Mouse (Mus musculus): ENCODE measurements around the gene Olfr1201. TPM values are rescaled to one million over a fixed set of nuclear protein-coding genes. Genes with fewer than 3 reads are reported as not detected.

The Olfr1201 gene
- polyA plus RNA-seq (2012; rRNA removed): not detected in 2 replicates

DNA sequence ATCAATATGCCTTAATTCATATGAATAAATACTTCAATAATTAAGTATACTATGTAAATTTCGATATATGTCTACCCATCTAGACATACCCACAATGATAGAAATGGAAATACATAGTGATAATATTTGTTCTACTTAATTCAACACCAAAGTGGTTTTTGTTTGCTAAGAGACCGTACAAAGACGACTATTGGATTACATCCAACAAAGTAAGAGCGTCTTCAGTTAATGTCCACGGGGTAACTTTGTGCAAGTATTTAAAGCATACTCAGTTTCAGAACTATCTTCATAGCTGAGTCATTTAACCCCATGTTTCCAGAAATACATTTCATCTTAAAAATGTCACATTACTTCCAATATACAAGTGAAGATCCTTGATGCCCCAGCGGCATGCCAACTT, at the start of gene Olfr1201:
Gene Olfr1201, plus strand, starts transcription at position 301 of the 400 bp plus-strand sequence.
- no peak for TF ChIP-seq POLR2A (IDR thresholded peaks at IDR 0.05; ENCODE audit: extremely low read depth, insufficient read depth, low read length)
- TF ChIP-seq CTCF (IDR thresholded peaks at IDR 0.05; ENCODE audit: extremely low read depth, insufficient read depth, low read length): no peak
- no peaks in the 10 kb centered on the region for H3K4me1 ChIP-seq (ENCODE audit: control insufficient read depth, insufficient read depth, low read length)
- H3K27ac ChIP-seq (ENCODE audit: insufficient read depth, low read length): no peak within 1 kb of the TSS
- no peak within 1 kb of the TSS for H3K4me3 ChIP-seq (ENCODE audit: insufficient read depth, low read length)

DNA sequence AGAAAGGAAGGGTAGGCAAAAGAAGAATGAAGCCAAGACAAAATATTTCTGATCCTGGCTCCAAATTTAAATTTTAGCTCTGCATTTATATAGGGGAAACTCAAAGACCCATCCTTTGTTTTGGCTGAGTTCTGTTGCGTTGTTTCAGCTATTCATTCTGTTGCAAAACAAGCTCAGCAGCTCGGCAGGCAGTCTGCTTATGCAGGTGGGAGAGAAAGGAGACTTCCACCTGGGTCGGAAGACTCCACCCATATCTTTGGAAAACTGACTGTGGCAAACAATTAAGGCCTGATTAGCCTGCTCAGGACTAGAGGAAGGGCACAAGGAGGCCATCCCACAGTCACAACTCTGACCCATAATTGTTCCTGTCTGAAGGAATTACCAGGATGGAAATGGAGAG, 49.5 kb upstream of the Olfr1201 start:
- H3K4me1 ChIP-seq (ENCODE audit: control insufficient read depth, insufficient read depth, low read length): no peaks in the 10 kb centered on the region
- H3K4me3 ChIP-seq (ENCODE audit: insufficient read depth, low read length): no peak overlapping the region
- H3K27ac ChIP-seq (ENCODE audit: insufficient read depth, low read length): no peak overlapping the region
- TF ChIP-seq CTCF (IDR thresholded peaks at IDR 0.05; ENCODE audit: extremely low read depth, insufficient read depth, low read length) (no peak), POLR2A (IDR thresholded peaks at IDR 0.05; ENCODE audit: extremely low read depth, insufficient read depth, low read length) (no peak)

- Histone ChIP-seq H3K27ac (ENCODE audit: insufficient read depth, low read length) (no peak within 1 kb of the TSS), H3K4me1 (ENCODE audit: control insufficient read depth, insufficient read depth, low read length) (no peaks in the 10 kb centered on the region), H3K4me3 (ENCODE audit: insufficient read depth, low read length) (no peak within 1 kb of the TSS)
- TF ChIP-seq POLR2A (IDR thresholded peaks at IDR 0.05; ENCODE audit: extremely low read depth, insufficient read depth, low read length) (no peak), CTCF (IDR thresholded peaks at IDR 0.05; ENCODE audit: extremely low read depth, insufficient read depth, low read length) (no peak)
Measured at GRCm38 (mm10) chr2:88751270-88751669, 41.6 kb upstream of the Olfr1201 start, which contains the start of gene Olfr1198. Gene Olfr1198 (minus strand): TSS chr2:88751370.

DNA sequence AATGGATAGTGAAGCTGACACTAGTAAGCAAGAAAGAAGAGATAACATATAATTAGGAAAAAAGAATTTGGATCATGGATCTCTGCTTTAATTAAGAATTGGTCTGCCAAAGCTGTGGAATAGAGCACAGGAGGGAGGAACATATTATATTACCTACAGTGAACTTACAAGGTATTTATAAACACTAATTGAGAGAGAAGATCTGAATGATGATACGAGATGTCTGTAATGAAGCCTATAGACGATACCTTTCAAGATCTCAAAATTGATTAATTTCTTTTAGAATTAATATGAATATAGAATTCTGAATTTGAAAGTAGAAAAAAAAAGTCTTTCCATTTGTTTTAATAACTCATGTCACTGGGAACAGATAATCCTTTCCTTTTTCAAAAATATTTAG, 32.5 kb upstream of the Olfr1201 start, which contains the start of gene Olfr1199:
Gene Olfr1199, minus strand, starts transcription at position 101 of the 400 bp plus-strand sequence.
- H3K4me3 ChIP-seq (ENCODE audit: insufficient read depth, low read length): no peak within 1 kb of the TSS
- TF ChIP-seq POLR2A (IDR thresholded peaks at IDR 0.05; ENCODE audit: extremely low read depth, insufficient read depth, low read length): no peak
- TF ChIP-seq CTCF (IDR thresholded peaks at IDR 0.05; ENCODE audit: extremely low read depth, insufficient read depth, low read length): no peak
- no peaks in the 10 kb centered on the region for H3K4me1 ChIP-seq (ENCODE audit: control insufficient read depth, insufficient read depth, low read length)
- H3K27ac ChIP-seq (ENCODE audit: insufficient read depth, low read length): no peak within 1 kb of the TSS

DNA sequence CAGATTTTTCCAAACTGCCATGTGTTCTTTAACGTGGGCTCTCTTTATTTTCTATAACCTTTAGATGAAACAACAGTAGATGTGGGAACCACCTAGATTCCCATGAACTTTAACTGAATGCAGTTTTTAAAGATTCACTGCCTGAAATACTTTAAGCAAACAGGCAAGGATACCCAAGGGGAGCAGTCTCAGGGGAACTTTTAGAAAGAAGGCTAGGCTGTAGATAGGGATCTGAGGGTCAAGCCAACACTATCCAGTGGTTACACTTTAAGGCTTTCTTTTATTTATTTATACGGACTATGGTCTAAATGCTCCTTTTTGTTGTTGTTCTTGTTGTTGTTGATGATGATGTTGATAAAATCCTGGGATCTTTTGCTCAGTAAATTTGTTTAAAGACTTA, 22.4 kb upstream of the Olfr1201 start, which contains the start of gene Olfr1200:
Gene Olfr1200, minus strand, starts transcription at position 101 of the 400 bp plus-strand sequence.
- Histone ChIP-seq H3K4me3 (ENCODE audit: insufficient read depth, low read length) (no peak within 1 kb of the TSS), H3K4me1 (ENCODE audit: control insufficient read depth, insufficient read depth, low read length) (no peaks in the 10 kb centered on the region), H3K27ac (ENCODE audit: insufficient read depth, low read length) (no peak within 1 kb of the TSS)
- TF ChIP-seq POLR2A (IDR thresholded peaks at IDR 0.05; ENCODE audit: extremely low read depth, insufficient read depth, low read length) (no peak), CTCF (IDR thresholded peaks at IDR 0.05; ENCODE audit: extremely low read depth, insufficient read depth, low read length) (no peak)

DNA sequence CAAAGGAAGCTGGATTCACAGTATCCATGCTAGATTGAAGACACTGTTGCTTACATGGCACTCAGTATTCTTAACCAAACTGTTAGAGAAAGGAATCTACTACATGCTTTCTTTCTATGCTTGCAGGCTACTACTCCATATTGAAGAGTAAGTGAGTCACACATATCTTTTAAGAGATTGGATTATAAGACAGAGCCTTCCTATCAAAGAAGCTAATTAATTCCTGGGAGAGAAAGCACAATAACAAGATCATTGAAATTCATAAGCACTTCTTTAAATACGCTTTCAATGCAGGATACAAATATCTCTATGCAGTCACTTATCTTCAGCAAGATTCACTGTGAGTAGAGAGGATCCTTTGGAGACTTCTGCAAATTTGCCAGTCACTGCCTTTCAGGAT, 21.4 kb downstream of the Olfr1201 start, which contains the start of gene Olfr1202:
Gene Olfr1202, plus strand, starts transcription at position 301 of the 400 bp plus-strand sequence.
- Histone ChIP-seq H3K4me1 (ENCODE audit: control insufficient read depth, insufficient read depth, low read length) (no peaks in the 10 kb centered on the region), H3K27ac (ENCODE audit: insufficient read depth, low read length) (no peak within 1 kb of the TSS), H3K4me3 (ENCODE audit: insufficient read depth, low read length) (no peak within 1 kb of the TSS)
- no peak for TF ChIP-seq POLR2A (IDR thresholded peaks at IDR 0.05; ENCODE audit: extremely low read depth, insufficient read depth, low read length)
- TF ChIP-seq CTCF (IDR thresholded peaks at IDR 0.05; ENCODE audit: extremely low read depth, insufficient read depth, low read length): no peak

DNA sequence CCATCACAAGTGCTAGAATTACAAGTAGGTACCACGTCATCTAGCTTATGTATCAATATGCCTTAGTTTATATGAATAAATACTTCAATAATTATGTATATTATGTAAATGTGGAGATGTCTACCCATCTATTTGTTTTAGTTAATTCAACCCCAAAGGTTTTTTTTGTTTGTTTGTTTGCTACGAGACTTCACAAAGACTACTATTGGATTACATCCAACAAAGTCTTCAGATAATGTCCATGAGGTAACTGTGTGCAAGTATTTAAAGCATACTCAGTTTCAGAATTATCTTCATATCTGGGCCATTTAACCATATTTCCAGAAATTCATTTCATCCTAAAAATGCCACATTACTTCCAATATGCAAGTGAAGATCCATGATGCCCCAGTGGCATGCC, 36.6 kb downstream of the Olfr1201 start, which contains the start of gene Olfr1205:
Gene Olfr1205, plus strand, starts transcription at position 301 of the 400 bp plus-strand sequence.
- no peak for TF ChIP-seq CTCF (IDR thresholded peaks at IDR 0.05; ENCODE audit: extremely low read depth, insufficient read depth, low read length)
- TF ChIP-seq POLR2A (IDR thresholded peaks at IDR 0.05; ENCODE audit: extremely low read depth, insufficient read depth, low read length): no peak
- Histone ChIP-seq H3K4me1 (ENCODE audit: control insufficient read depth, insufficient read depth, low read length) (no peaks in the 10 kb centered on the region), H3K27ac (ENCODE audit: insufficient read depth, low read length) (no peak within 1 kb of the TSS), H3K4me3 (ENCODE audit: insufficient read depth, low read length) (no peak within 1 kb of the TSS)

- TF ChIP-seq CTCF (IDR thresholded peaks at IDR 0.05; ENCODE audit: extremely low read depth, insufficient read depth, low read length) (no peak), POLR2A (IDR thresholded peaks at IDR 0.05; ENCODE audit: extremely low read depth, insufficient read depth, low read length) (no peak)
- H3K4me1 ChIP-seq (ENCODE audit: control insufficient read depth, insufficient read depth, low read length): no peaks in the 10 kb centered on the region
- H3K27ac ChIP-seq (ENCODE audit: insufficient read depth, low read length): no peak overlapping the region
- H3K4me3 ChIP-seq (ENCODE audit: insufficient read depth, low read length): no peak overlapping the region
Measured at GRCm38 (mm10) chr2:88838477-88838876, 45.6 kb downstream of the Olfr1201 start.

Other genes with a start within 250 kb of the Olfr1201 start
- not detected in 2 replicates for gene Olfr1188, start 236.1 kb upstream of the Olfr1201 start, polyA plus RNA-seq (2012; rRNA removed)
- gene Olfr1189, start 206.6 kb upstream of the Olfr1201 start, polyA plus RNA-seq (2012; rRNA removed): not detected in 2 replicates
- not detected in 2 replicates for gene Olfr1191-ps1, start 152.5 kb upstream of the Olfr1201 start, polyA plus RNA-seq (2012; rRNA removed)
- gene Olfr1192-ps1, start 144.5 kb upstream of the Olfr1201 start, polyA plus RNA-seq (2012; rRNA removed): not detected in 2 replicates
- gene Olfr1193, start 117.4 kb upstream of the Olfr1201 start, polyA plus RNA-seq (2012; rRNA removed): not detected in 2 replicates
- gene Olfr1195, start 103.8 kb upstream of the Olfr1201 start, polyA plus RNA-seq (2012; rRNA removed): not detected in 2 replicates
- not detected in 2 replicates for gene Olfr1196, start 88.4 kb upstream of the Olfr1201 start, polyA plus RNA-seq (2012; rRNA removed)
- not detected in 2 replicates for gene Olfr1197, start 60.7 kb upstream of the Olfr1201 start, polyA plus RNA-seq (2012; rRNA removed)
- not detected in 2 replicates for gene Olfr1198, start 41.7 kb upstream of the Olfr1201 start, polyA plus RNA-seq (2012; rRNA removed)
- not detected in 2 replicates for gene Olfr1199, start 32.6 kb upstream of the Olfr1201 start, polyA plus RNA-seq (2012; rRNA removed)
- not detected in 2 replicates for gene Olfr1200, start 22.5 kb upstream of the Olfr1201 start, polyA plus RNA-seq (2012; rRNA removed)
- not detected in 2 replicates for gene Olfr1202, start 21.5 kb downstream of the Olfr1201 start, polyA plus RNA-seq (2012; rRNA removed)
- gene Olfr1205, start 36.7 kb downstream of the Olfr1201 start, polyA plus RNA-seq (2012; rRNA removed): not detected in 2 replicates
- gene Olfr1204, start 56.3 kb downstream of the Olfr1201 start, polyA plus RNA-seq (2012; rRNA removed): not detected in 2 replicates
- gene Olfr1206, start 70.2 kb downstream of the Olfr1201 start, polyA plus RNA-seq (2012; rRNA removed): not detected in 2 replicates
- not detected in 2 replicates for gene Olfr1208, start 109.3 kb downstream of the Olfr1201 start, polyA plus RNA-seq (2012; rRNA removed)
- not detected in 2 replicates for gene Olfr1209, start 122.1 kb downstream of the Olfr1201 start, polyA plus RNA-seq (2012; rRNA removed)
- not detected in 2 replicates for gene Olfr1211, start 145.1 kb downstream of the Olfr1201 start, polyA plus RNA-seq (2012; rRNA removed)
- gene Olfr1212, start 160.9 kb downstream of the Olfr1201 start, polyA plus RNA-seq (2012; rRNA removed): not detected in 2 replicates
- 0.04 TPM in 1 of 2 replicates, not detected in the other for gene Gm13762, start 187.2 kb downstream of the Olfr1201 start, polyA plus RNA-seq (2012; rRNA removed)
- gene Olfr1214, start 199.6 kb downstream of the Olfr1201 start, polyA plus RNA-seq (2012; rRNA removed): not detected in 2 replicates
- gene Olfr1215, start 213.9 kb downstream of the Olfr1201 start, polyA plus RNA-seq (2012; rRNA removed): not detected in 2 replicates
- gene Olfr1216, start 225.3 kb downstream of the Olfr1201 start, polyA plus RNA-seq (2012; rRNA removed): not detected in 2 replicates
- not detected in 2 replicates for gene Olfr1217, start 239.0 kb downstream of the Olfr1201 start, polyA plus RNA-seq (2012; rRNA removed)

Data from cortical plate, adult 2 months (tissue).